Mouse (Mus musculus): ENCODE measurements around the gene Pdap1. TPM values are rescaled to one million over a fixed set of nuclear protein-coding genes. Genes with fewer than 3 reads are reported as not detected.
"Not testable (repeated sequence)": the region's sequence is repeated elsewhere in the genome, so short reads cannot be mapped to it uniquely, and the experiment has no call there.

Pdap1 gene
- polyA plus RNA-seq, 1 experiment from 2014 or later = 115 TPM

DNA sequence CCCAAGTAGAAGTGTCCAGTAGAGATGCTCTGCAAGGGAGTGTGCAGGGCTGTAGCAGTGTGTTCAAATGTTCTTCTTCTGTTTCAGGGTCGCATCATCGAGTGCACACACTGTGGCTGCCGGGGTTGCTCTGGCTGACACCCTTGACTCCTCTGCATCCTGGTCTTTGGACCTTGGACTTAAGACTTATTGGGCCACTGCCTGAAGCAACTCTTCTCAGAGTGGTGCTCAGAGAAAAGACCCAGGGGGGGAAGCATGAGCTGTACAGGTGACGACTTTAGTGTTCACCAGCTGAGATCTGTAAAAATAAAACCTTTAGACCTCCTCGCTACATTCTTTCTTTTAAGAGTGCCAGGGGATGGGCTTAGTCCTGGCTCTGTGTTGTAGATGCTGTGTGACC is 7.7 kb upstream of the Pdap1 start:
- no peak for ATAC-seq (ENCODE audit: low FRiP score)
- 88% methylated on average over 5 of the region's 5 CpGs for WGBS
- Histone ChIP-seq H3K4me3 (replicated peaks) (no peak overlapping the region), H3K36me3 (peaks cover 98% of the 10 kb centered on the region), H3K9ac (replicated peaks) (no peak overlapping the region), H3K27me3 (replicated peaks) (no peaks in the 10 kb centered on the region), H3K4me2 (no peak overlapping the region), H3K27ac (replicated peaks) (no peak overlapping the region), H3K9me3 (replicated peaks) (no peaks in the 10 kb centered on the region), H3K4me1 (no peaks in the 10 kb centered on the region)

DNA sequence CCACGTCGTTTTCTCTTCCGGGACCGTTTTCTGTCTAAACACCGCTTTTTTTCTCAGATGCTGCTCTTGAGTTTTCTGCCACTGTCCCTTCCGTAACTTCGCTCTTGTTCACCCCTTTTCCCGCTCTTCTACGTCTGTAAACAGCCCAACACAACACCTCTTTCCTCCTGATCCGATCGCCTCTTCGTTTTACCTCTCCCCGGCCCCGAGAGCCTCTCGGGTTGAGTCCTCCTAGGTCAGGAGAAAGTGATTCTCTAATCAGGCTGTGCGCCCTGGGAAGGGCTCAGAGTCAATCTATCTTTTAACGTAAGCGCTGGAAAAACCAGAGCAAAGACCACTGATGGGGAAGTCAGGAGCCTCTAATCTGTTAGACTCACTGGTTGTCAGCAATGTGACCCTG is 573 bp upstream of the Pdap1 start:
- Histone ChIP-seq H3K36me3 (peaks cover 52% of the 10 kb centered on the region), H3K9ac (replicated peaks) (peak overlapping the region; percentile 94)
- ATAC-seq (ENCODE audit: low FRiP score) = no peak

DNA sequence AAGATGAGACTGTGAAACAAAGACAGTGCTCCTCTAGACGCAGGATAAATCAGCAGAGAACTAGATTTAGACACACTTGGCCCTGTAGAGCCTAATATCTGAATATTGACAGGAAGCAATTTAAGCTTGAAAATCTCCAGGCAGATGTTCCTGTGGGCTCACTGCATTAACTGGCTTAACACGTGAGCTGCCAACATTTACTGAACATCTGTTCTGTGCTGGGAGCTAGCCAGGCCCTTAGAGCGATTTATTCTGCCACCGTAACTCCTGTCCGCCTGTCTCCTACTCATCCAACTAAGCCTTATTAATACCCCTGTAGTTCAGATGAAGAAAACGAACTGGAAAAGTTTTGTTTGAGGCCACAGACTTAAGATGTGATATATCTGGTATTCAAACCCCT is 1.2 kb downstream of the Pdap1 start:
- ATAC-seq (ENCODE audit: low FRiP score) = no peak
- 18% methylated on average over 6 of the region's 6 CpGs for WGBS
- H3K4me3 ChIP-seq (replicated peaks) = peak overlapping the region; percentile 99
- peak overlapping the region; percentile 94 for H3K9ac ChIP-seq (replicated peaks)
- H3K27me3 ChIP-seq (replicated peaks) = no peaks in the 10 kb centered on the region
- H3K27ac ChIP-seq (replicated peaks) = peak overlapping the region; percentile 99; the same call in 1 of the 2 replicates
- peaks cover 52% of the 10 kb centered on the region for H3K36me3 ChIP-seq
- H3K9me3 ChIP-seq (replicated peaks) = no peaks in the 10 kb centered on the region
- H3K4me2 ChIP-seq = peak overlapping the region; percentile 81
- peaks cover 40% of the 10 kb centered on the region for H3K4me1 ChIP-seq

More for the DNA sequence above, 573 bp upstream of the Pdap1 start:
- WGBS = under 1% methylated on average over 18 of the region's 18 CpGs
- Histone ChIP-seq H3K27ac (replicated peaks) (peak overlapping the region; percentile 99), H3K4me2 (peak overlapping the region; percentile 81), H3K9me3 (replicated peaks) (no peaks in the 10 kb centered on the region), H3K27me3 (replicated peaks) (no peaks in the 10 kb centered on the region), H3K4me1 (peaks cover 40% of the 10 kb centered on the region), H3K4me3 (replicated peaks) (peak overlapping the region; percentile 99)

DNA sequence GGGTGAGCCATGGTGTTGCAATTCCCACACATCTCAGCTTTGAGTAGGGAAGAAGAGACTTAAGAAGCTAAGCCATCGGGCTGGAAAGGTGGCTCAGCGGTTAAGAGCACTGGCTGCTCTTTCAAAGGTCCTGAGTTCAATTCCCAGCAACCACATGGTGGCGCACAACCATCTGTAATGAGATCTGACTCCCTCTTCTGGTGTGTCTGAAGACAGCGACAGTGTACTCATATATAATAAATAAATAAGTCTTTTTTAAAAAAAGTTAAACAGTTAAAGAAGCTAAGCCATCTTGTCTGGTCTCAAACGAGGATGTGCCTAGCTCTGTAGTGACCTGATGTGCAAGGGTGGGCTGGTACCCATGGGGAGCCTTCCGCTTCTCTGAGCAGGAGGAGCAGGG is 6.8 kb downstream of the Pdap1 start:
- not testable (repeated sequence) for H3K4me2 ChIP-seq; H3K27ac ChIP-seq (replicated peaks); ATAC-seq (ENCODE audit: low FRiP score); H3K27me3 ChIP-seq (replicated peaks); H3K9me3 ChIP-seq (replicated peaks); H3K9ac ChIP-seq (replicated peaks); H3K4me3 ChIP-seq (replicated peaks)
- peaks cover 79% of the 10 kb centered on the region for H3K36me3 ChIP-seq
- H3K4me1 ChIP-seq = peaks cover 14% of the 10 kb centered on the region
- 90% methylated on average over 6 of the region's 6 CpGs for WGBS

DNA sequence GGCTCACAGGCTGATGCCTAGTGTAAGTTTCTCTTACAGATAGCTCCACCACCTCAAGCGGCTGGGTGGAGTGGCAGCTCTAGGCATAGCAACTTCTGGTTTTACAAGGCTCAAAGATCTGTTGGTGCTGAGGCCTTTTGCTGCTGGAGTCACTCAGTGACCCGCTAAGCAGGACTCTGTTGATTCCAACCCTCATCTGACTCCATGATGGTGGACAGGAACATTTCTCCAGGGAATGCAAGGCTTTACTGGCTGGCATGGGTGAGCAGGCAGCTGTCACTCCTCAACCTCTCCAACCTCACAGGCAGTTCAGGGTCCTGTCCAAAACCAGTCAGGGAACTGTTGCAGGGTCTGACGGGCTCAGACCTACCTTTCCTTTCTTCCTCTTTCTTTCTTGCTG is 9.0 kb downstream of the Pdap1 start:
- H3K27me3 ChIP-seq (replicated peaks) = no peaks in the 10 kb centered on the region
- H3K4me1 ChIP-seq = no peaks in the 10 kb centered on the region
- no peak overlapping the region for H3K9ac ChIP-seq (replicated peaks)
- no peaks in the 10 kb centered on the region for H3K9me3 ChIP-seq (replicated peaks)
- H3K27ac ChIP-seq (replicated peaks) = no peak overlapping the region
- 92% methylated on average over 3 of the region's 3 CpGs for WGBS
- H3K4me3 ChIP-seq (replicated peaks) = no peak overlapping the region
- H3K36me3 ChIP-seq = peaks cover 88% of the 10 kb centered on the region
- ATAC-seq (ENCODE audit: low FRiP score) = no peak
- no peak overlapping the region for H3K4me2 ChIP-seq

DNA sequence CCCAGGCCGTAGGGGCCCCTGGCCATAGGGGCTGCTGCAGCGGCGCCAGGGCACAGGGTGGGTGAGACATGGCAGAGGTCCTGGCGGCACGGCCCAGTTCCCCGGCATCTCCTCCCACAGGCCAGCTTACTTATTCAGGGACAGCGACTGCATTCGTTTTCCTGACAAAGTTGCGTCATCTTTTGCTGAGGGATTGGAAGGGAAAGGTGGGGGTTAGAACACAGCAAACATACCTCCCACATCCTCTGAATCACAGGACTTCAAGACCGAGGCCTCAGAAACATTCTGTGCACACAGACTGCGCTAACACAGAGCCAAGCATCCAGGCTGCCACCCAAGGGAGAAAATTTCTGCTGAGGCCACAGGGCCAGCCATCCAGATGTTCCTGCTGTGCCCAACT is 9.8 kb downstream of the Pdap1 start:
- ATAC-seq (ENCODE audit: low FRiP score) = no peak
- Histone ChIP-seq H3K4me3 (replicated peaks) (no peak overlapping the region), H3K9ac (replicated peaks) (no peak overlapping the region), H3K4me2 (no peak overlapping the region), H3K9me3 (replicated peaks) (no peaks in the 10 kb centered on the region), H3K27me3 (replicated peaks) (no peaks in the 10 kb centered on the region), H3K36me3 (peaks cover 86% of the 10 kb centered on the region), H3K27ac (replicated peaks) (no peak overlapping the region), H3K4me1 (no peaks in the 10 kb centered on the region)
- 89% methylated on average over 11 of the region's 11 CpGs for WGBS

DNA sequence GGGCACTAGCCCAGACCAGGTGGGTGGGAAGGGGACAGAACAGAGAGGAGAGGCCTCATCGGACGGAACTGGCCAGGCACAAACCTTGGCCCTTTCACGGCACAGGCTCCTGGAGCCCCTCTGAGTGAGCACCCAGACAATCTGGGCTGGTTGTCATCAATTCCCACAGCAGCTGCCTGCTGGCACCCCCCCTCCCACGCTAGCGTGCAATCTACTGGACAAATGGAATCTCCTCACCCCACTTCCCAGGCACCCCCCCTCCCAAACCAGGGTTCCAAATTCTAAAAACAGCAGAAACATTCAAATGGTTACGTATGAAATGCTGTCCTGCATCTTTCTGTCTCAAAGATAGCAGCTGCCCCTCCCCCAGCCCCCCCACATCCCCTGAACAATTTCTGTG is 10.3 kb downstream of the Pdap1 start:
- H3K9ac ChIP-seq (replicated peaks); H3K4me1 ChIP-seq; ATAC-seq (ENCODE audit: low FRiP score); H3K9me3 ChIP-seq (replicated peaks); H3K27ac ChIP-seq (replicated peaks); H3K4me3 ChIP-seq (replicated peaks); H3K4me2 ChIP-seq; H3K27me3 ChIP-seq (replicated peaks): not testable (repeated sequence)
- H3K36me3 ChIP-seq = peaks cover 86% of the 10 kb centered on the region
- 96% methylated on average over 6 of the region's 6 CpGs for WGBS

DNA sequence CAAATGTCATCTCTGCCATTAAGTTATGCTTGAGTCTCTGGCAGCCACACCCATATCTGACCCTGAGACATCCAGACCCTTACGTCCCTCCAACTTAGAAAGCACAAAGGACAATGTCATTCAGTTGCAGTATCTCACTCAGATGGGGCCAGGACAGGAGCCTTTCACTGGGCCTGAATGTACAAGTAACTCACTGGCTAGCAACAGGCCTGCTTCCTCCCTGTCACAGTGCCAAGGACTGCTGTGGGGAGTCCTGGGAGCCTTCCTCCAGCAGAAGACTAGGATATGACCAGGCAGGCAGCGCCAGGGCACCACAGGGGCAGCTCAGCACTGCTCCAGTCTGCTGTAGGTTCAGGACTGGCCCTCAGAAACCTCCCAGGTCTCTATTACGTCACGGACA is 10.9 kb downstream of the Pdap1 start:
- ATAC-seq (ENCODE audit: low FRiP score) = no peak
- Histone ChIP-seq H3K9me3 (replicated peaks) (no peaks in the 10 kb centered on the region), H3K9ac (replicated peaks) (no peak overlapping the region), H3K4me3 (replicated peaks) (no peak overlapping the region), H3K4me1 (no peaks in the 10 kb centered on the region), H3K4me2 (no peak overlapping the region), H3K27me3 (replicated peaks) (no peaks in the 10 kb centered on the region), H3K36me3 (peaks cover 86% of the 10 kb centered on the region), H3K27ac (replicated peaks) (no peak overlapping the region)
- WGBS = 95% methylated on average over 4 of the region's 4 CpGs

DNA sequence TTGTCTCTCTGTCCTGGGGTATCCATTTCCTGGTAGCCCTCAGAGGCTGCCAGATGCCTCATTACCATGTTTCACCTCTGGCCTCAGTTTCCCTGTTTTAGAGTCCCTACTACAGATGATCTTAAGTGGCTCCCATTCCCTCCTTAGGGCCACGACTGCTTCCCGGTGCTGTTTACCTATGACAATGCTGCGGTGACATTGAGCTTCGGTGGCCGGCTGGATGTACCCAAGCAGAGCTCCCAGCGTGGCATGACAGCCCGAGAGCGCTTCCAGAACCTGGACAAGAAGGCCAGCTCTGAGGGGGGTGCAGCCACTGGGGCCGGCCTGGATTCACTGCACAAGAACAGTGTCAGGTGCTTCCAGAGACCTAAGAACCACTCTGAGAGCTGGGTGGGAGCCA is 13.5 kb downstream of the Pdap1 start:
- ATAC-seq (ENCODE audit: low FRiP score) = no peak
- 94% methylated on average over 9 of the region's 9 CpGs for WGBS
- Histone ChIP-seq H3K4me2 (no peak overlapping the region), H3K4me1 (no peaks in the 10 kb centered on the region), H3K4me3 (replicated peaks) (no peak overlapping the region), H3K9me3 (replicated peaks) (no peaks in the 10 kb centered on the region), H3K27me3 (replicated peaks) (no peaks in the 10 kb centered on the region), H3K27ac (replicated peaks) (no peak overlapping the region), H3K9ac (replicated peaks) (no peak overlapping the region), H3K36me3 (peaks cover 65% of the 10 kb centered on the region)

DNA sequence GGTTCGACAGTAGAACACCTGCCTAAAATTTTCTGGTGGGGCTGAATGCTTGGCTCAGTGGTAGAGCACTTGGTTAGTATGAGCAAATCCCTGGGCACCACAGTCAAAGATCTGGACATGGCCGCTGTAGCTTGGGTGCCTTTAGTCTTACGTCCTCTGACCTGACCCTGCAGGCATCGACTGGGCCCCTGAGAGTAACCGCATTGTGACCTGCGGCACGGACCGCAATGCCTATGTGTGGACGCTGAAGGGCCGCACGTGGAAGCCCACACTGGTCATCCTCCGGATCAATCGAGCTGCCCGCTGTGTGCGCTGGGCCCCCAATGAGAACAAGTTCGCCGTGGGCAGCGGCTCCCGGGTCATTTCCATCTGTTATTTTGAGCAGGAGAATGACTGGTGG is 16.6 kb downstream of the Pdap1 start:
- H3K36me3 ChIP-seq = peaks cover 38% of the 10 kb centered on the region
- 96% methylated on average over 19 of the region's 19 CpGs for WGBS
- H3K4me2 ChIP-seq = no peak overlapping the region
- no peaks in the 10 kb centered on the region for H3K4me1 ChIP-seq
- H3K27ac ChIP-seq (replicated peaks) = no peak overlapping the region
- no peak overlapping the region for H3K9ac ChIP-seq (replicated peaks)
- no peaks in the 10 kb centered on the region for H3K27me3 ChIP-seq (replicated peaks)
- no peak overlapping the region for H3K4me3 ChIP-seq (replicated peaks)
- ATAC-seq (ENCODE audit: low FRiP score) = no peak
- H3K9me3 ChIP-seq (replicated peaks) = no peaks in the 10 kb centered on the region

DNA sequence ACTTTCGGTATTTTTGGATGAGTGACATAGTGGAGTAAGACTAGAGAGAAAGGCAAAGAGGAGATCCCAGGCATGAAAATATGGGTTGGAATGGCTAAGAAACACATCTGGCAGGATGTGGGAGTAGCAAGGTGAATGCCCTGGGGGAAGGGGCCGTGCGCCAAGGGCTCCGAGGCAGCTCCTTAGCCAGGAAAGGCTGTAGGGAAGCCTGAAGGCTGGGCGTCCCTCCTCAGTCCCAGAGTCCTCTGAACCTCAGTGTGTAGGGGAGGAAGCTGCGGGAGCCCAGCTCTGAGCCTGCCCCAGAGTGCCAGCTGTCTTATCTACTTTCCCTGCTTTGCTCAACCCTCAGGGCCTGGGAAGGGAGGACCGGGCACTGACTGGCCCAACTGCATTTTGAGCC is 19.1 kb downstream of the Pdap1 start:
- Histone ChIP-seq H3K4me2 (no peak overlapping the region), H3K36me3 (peaks cover 18% of the 10 kb centered on the region), H3K4me1 (0 out of 2 replicates have a peak, but pooled peaks cover 3% of the 10 kb centered on the region), H3K9me3 (replicated peaks) (no peaks in the 10 kb centered on the region), H3K27me3 (replicated peaks) (0 out of 2 replicates have a peak, but pooled peaks cover 5% of the 10 kb centered on the region), H3K27ac (replicated peaks) (no peak overlapping the region), H3K9ac (replicated peaks) (no peak overlapping the region), H3K4me3 (replicated peaks) (no peak overlapping the region)
- 78% methylated on average over 7 of the region's 7 CpGs for WGBS
- no peak for ATAC-seq (ENCODE audit: low FRiP score)

DNA sequence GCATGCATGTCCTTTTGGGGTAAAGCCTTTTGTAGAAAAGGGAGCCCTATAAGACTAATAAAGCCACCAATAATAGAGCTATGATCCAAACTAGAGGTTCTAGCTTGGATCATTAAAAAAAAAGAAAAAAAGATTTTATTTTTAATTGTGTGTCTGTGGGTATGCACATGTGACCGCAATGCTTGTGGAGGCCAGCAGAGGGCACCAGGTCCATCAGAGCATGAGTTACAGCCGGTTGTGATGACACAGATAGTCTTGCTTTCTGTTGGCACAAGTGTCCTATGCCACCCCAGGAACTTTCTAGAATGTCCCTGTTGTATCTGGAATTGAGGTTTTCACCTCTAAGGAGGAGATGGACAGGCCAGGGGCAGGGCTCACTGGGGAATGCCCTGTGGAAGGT is 20.7 kb downstream of the Pdap1 start:
- Histone ChIP-seq H3K36me3 (peaks cover 8% of the 10 kb centered on the region; the same call in 1 of the 2 replicates), H3K4me3 (replicated peaks) (no peak overlapping the region), H3K4me1 (peaks cover 11% of the 10 kb centered on the region), H3K27me3 (replicated peaks) (peaks cover 10% of the 10 kb centered on the region; the same call in 1 of the 2 replicates), H3K4me2 (no peak overlapping the region), H3K9me3 (replicated peaks) (no peaks in the 10 kb centered on the region), H3K9ac (replicated peaks) (no peak overlapping the region), H3K27ac (replicated peaks) (no peak overlapping the region)
- 94% methylated on average over 2 of the region's 2 CpGs for WGBS
- ATAC-seq (ENCODE audit: low FRiP score) = no peak

DNA sequence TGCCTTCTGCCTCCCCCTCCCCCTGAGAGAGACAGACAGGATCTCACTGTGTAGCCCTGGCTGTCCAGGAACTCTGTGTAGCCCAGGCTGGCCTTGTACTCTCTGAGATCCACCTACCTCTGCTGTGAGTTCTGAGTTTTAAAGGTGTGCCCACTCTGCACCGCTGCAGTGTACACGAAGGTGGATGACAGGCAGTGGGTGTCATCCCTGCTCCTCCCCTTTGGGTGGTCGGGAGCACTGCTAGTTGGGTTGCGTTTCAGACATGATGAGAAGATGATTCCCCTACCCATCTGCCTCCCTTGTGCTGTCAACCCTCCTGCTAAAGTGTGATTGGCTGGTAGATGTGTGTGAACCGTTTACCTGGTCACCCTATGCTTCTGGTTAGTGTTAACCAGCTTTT is 21.6 kb downstream of the Pdap1 start:
- H3K36me3 ChIP-seq = no peaks in the 10 kb centered on the region
- H3K27me3 ChIP-seq (replicated peaks) = peaks cover 19% of the 10 kb centered on the region
- H3K9ac ChIP-seq (replicated peaks) = no peak overlapping the region
- H3K9me3 ChIP-seq (replicated peaks) = no peaks in the 10 kb centered on the region
- 86% methylated on average over 5 of the region's 5 CpGs for whole genome bisulfite sequencing
- H3K4me2 ChIP-seq = no peak overlapping the region
- H3K4me1 ChIP-seq = peaks cover 17% of the 10 kb centered on the region
- H3K27ac ChIP-seq (replicated peaks) = no peak overlapping the region
- H3K4me3 ChIP-seq (replicated peaks) = no peak overlapping the region
- no peak for ATAC-seq (ENCODE audit: low FRiP score)
